Mouse (Mus musculus): ENCODE data around the gene Bcar3.

- no peak for TF ChIP-seq BHLHE40 (IDR thresholded peaks at IDR 0.05; ENCODE audit: borderline replicate concordance, low read depth, low read length)
- TF ChIP-seq MAX (IDR thresholded peaks at IDR 0.05; ENCODE audit: low read length): no peak
- no peak for TF ChIP-seq CTCF (IDR thresholded peaks at IDR 0.05 in 2 of 3, conservative IDR thresholded peaks at IDR 0.05 in 1 of 3; ENCODE audit: control insufficient read depth in 1 of 3, insufficient read depth in 1 of 3, low read depth in 2 of 3, low read length in 3 of 3, poor library complexity in 1 of 3, severe bottlenecking in 1 of 3)
- TF ChIP-seq EP300 (IDR thresholded peaks at IDR 0.05; ENCODE audit: low read depth in 1 of 2, low read length in 2 of 2): no peak
- no peak for TF ChIP-seq POLR2A (IDR thresholded peaks at IDR 0.05; ENCODE audit: control insufficient read depth in 1 of 2, insufficient read depth in 1 of 2, low read depth in 1 of 2, low read length in 2 of 2, poor library complexity in 1 of 2)
Observed at GRCm38 (mm10) chr3:122316621-122317020, 22.7 kb downstream of the Bcar3 start.

Measured in MEL (cell line).